Mouse (Mus musculus): ENCODE results near the gene Sept7. TPM values are rescaled to one million over a fixed set of nuclear protein-coding genes. Genes with fewer than 3 reads are reported as not detected.

The Sept7 gene
- total and polyA plus RNA-seq, 3 experiments, result 77.9 to 288 (median 170) TPM

GRCm38 (mm10) chr9:25246508-25246907 lies 5.7 kb upstream of the Sept7 start (continued):
- TF ChIP-seq ZNF384 (IDR thresholded peaks at IDR 0.05; ENCODE audit: low read depth, low read length) (no peak), CHD2 (IDR thresholded peaks at IDR 0.05; ENCODE audit: low read length) (no peak), USF1 (IDR thresholded peaks at IDR 0.05; ENCODE audit: low read depth, low read length) (no peak), SMC3 (IDR thresholded peaks at IDR 0.05; ENCODE audit: low read depth, low read length) (no peak)

DNA sequence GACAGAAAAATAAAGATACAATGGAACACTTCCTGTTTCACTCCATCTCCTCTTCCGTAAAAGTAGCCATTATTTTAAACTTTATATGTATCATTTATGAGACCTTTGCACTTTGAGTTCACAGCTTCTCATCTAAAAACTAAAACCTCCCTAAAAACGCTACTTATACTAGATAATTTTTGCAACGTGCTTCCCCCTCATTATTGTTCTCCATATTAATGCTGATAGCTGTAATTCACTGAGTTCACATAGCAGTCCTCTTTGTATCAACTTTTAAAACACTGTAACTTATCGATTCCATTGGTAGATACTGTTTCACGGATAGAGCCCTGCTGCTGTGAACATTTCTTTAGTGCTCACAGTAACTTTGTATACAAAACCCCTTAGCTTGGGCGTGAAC lies 1.1 kb upstream of the Sept7 start:
- Histone ChIP-seq H3K79me2 (replicated peaks; ENCODE audit: control insufficient read depth, extremely low read depth, insufficient read depth, poor library complexity, severe bottlenecking) (peaks cover 30% of the 10 kb centered on the region), H3K27ac (ENCODE audit: insufficient read depth, low read depth) (peak overlapping the region; percentile 84), H3K36me3 (replicated peaks in 1 of 2; ENCODE audit: control insufficient read depth in 1 of 2, insufficient read depth in 1 of 2, low read length in 1 of 2) (peaks cover 2 to 4% of the 10 kb centered on the region in 2 experiments), H3K9me3 (replicated peaks; ENCODE audit: low read length) (no peaks in the 10 kb centered on the region), H3K4me1 (ENCODE audit: control insufficient read depth in 1 of 2, insufficient read depth in 2 of 2) (peaks cover 0 to 19% of the 10 kb centered on the region in 2 experiments; a peak in 2 of 4 replicates), H3K4me2 (ENCODE audit: insufficient read depth, low read depth, poor library complexity, severe bottlenecking) (peak overlapping the region; percentile 99), H3K4me3 (replicated peaks in 1 of 3; ENCODE audit: low read depth in 2 of 3, low read length in 2 of 3, poor library complexity in 1 of 3) (peak overlapping the region; percentile 90 to 98 (median 94)), H3K9ac (ENCODE audit: insufficient read depth, low read depth) (peak overlapping the region; percentile 95), H3K27me3 (replicated peaks) (no peaks in the 10 kb centered on the region)
- no peak for DNase-seq (ENCODE audit: extremely low read depth)
- dilution Hi-C loops (cut with MboI; ENCODE audit: extremely low pct_ligation_motif_present, extremely low pct_unique_long_range_greater_than_20kb, low sequenced_read_pairs), result no loop called here
- TF ChIP-seq EP300 (IDR thresholded peaks at IDR 0.05; ENCODE audit: low read length) (0 out of 2 replicates have a peak, but pooled peaks have one; percentile 11), MAZ (IDR thresholded peaks at IDR 0.05; ENCODE audit: low read depth, low read length) (no peak), HCFC1 (IDR thresholded peaks at IDR 0.05; ENCODE audit: low read depth, low read length) (no peak), BHLHE40 (IDR thresholded peaks at IDR 0.05; ENCODE audit: low read depth, low read length) (no peak), TCF12 (IDR thresholded peaks at IDR 0.05; ENCODE audit: low read depth, low read length) (0 out of 2 replicates have a peak, but pooled peaks have one; percentile 1), RAD21 (IDR thresholded peaks at IDR 0.05; ENCODE audit: low read depth, low read length) (no peak), ZNF384 (IDR thresholded peaks at IDR 0.05; ENCODE audit: low read depth, low read length) (no peak), MYC (IDR thresholded peaks at IDR 0.05; ENCODE audit: low read depth, low read length) (peak; percentile 70; the same call in 1 of the 2 replicates), KAT2A (IDR thresholded peaks at IDR 0.05; ENCODE audit: insufficient replicate concordance, low read length) (0 out of 2 replicates have a peak, but pooled peaks have one; percentile 3), E2F4 (IDR thresholded peaks at IDR 0.05; ENCODE audit: insufficient replicate concordance, low read depth, low read length) (no peak), CHD1 (IDR thresholded peaks at IDR 0.05; ENCODE audit: low read depth, low read length) (peak; percentile 90), UBTF (IDR thresholded peaks at IDR 0.05; ENCODE audit: low read depth, low read length) (no peak), GABPA (IDR thresholded peaks at IDR 0.05; ENCODE audit: insufficient replicate concordance, low read depth, low read length) (no peak), RCOR1 (conservative IDR thresholded peaks at IDR 0.05; ENCODE audit: low read depth, low read length) (no peak), ZKSCAN1 (IDR thresholded peaks at IDR 0.05; ENCODE audit: borderline replicate concordance, low read depth, low read length) (no peak), IRF4 (IDR thresholded peaks at IDR 0.05; ENCODE audit: low read depth, low read length) (no peak), ETS1 (conservative IDR thresholded peaks at IDR 0.05; ENCODE audit: low read depth, low read length) (no peak)
- in situ Hi-C loops (cut with MboI; ENCODE audit: low pct_ligation_motif_present, low pct_unique_long_range_greater_than_20kb, low sequenced_read_pairs), result no loop called here
